Mouse (Mus musculus) lung, postnatal 36 days (tissue): ENCODE results near the gene Rps26.
A peak's percentile ranks its signal among the peaks of the same experiment; 100 is the strongest.
"Not testable (repeated sequence)": the region's sequence is repeated elsewhere in the genome, so short reads cannot be mapped to it uniquely, and the experiment has no call there.

ENCODE experiments used
- DNase-seq: peaks from one replicate; pipeline ENCODE4 v3.0.0; 2022; ENCODE audit warnings: mixed read lengths

The Rps26 gene

DNA sequence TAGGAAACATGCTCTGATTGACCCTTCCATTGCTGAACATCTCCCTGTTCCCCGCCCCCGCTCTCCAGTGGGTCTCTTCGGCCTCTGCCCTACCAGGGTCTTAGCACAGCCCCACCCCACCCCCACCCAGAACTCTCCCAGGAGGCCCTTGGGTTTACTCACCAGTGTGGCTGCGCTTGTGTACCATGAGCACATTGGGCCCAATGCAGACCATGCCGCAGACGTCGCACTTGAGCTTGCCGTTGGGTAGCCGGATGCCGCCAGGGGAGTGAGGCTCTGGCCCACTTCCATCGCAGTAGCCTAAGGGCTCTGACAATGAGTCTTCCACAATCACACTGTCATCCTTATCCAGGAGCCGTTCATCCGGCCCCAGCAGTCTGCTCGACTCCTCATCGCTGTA is 14.3 kb upstream of the Rps26 start:
- DNase-seq, result no peak

DNA sequence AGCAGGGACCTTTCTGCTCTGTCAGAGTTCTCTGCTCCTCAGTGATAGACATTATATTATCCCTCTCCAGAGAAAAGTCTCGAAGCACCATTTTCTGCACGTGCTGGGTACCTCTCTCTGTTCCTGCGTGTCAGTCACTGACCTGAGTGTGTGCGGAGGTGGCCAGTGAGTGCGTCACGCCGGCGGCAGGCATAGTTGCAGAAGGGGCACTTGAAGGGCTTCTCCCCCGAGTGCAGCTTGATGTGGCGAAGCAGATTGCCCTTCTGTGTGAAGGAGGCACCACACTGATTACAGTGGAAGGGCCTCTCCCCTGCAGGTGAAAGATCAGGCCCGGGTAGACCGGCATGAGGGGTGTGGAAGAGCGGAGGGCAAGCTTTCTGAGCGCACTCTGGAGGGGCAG is 13.5 kb upstream of the Rps26 start:
- no peak for DNase-seq

DNA sequence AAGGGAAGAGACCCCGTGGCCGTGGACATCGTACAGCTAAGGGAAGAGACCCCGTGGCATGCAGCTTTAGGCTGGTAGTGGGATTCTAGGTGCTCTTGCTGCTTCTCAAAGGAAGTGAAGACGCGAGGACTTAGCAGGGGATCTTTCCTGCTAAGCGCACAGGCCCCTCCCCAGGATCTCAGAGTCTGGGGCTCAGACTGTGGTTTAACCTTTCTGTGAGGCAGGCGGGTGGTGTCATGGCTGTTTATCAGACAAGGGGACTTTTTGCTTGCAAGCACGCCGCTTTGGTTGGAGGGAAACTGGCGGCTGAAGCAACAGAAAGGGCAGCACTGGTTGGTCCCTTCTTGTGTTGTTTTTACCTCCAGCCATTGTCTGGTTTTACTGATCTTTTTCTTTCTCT is 10.5 kb upstream of the Rps26 start:
- DNase-seq, result no peak

DNA sequence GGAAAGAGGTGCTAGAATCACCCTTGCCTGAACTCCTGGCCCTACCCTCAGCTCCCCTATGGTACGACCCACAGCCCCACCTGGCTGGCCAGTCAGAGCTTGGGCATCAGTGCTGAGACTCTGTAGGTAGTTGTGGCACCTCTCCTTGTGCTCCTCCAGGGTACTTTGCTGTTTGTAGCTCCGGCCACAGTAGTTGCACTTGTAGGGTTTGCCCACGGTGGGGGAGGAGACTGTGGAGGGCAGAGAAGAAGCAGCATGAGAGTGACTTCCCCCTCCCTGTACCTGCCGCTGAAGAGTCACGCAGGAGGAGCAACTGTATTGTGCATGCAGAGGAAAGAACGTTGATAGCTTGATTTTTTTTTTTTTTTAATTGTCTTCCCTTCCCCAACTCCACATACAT is 10.0 kb upstream of the Rps26 start:
- no peak for DNase-seq

DNA sequence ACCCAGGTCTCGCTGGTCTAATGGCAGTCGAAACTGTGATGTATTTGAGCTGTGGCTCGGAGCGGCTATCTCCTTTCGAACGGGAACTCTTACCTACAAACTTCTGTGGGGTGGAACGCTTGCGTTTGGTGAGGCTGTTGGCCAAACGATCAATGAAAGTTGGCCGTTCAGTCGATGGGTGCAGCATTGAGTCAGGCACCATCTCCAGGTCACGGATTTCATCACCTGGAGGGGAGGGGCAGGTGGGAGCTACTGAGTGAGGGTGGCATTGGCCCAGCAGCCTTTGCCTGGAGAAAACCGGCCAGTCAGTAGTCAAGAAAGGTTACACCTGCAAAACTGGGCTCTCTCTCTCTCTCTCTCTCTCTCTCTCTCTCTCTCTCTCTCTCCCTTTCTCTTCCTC is 9.2 kb upstream of the Rps26 start:
- no peak for DNase-seq

DNA sequence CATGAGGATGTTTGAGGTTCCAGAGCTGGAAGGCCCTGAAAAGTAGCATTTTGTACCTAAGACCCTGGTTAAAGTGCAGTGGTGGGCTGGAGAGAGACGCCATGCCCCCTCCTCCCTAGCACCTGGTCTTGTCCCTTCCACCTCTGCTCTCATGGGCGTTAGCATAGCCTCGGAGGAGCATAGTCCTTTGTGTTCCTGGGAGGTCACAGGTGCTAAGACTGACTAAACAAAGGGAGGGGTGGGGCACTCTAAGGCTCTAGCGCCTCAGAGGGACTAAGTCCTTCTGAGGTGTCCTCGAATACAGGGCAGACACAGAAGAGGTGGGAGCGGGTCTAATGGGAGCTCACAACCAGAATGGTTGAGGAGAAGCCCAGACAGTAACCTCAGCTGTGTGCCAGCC is 5.0 kb upstream of the Rps26 start:
- DNase-seq, result no peak

DNA sequence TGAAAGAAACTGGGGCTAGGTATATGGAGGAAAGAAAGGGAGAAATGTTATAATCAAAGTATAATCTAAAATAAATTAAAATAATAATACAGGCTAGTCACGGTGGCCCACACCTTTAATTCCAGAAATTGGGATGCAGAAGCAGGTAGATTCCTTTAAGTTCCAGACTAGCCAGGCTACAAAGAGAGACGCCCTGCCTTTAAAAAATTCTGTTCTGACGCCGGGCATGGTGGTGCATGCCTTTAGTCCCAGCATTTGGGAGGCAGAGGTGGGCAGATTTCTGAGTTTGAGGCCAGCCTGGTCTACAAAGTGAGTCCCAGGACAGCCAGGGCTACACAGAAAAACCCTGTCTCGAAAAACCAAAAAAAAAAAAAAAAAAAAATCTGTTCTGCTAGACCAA is 3.8 kb upstream of the Rps26 start:
- not testable (repeated sequence) for DNase-seq

DNA sequence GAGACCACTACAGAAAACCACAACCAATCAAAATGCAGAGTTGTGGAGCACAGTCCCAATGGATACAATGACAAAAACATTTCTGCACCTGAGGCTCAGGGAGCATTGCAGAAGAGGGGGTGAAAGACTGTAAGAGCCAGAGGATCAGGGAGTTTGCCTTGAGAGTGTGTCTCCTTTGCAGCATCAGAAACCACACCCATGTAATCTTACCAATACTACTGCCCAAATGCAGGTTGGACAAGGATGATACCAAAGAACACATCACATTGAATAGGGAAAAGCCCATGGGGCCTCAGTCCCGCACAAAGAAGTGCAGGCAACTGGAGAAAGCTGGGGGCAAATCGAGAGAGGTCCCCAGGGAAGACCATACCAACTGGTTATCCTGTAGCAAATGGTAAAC is 3.2 kb upstream of the Rps26 start:
- no peak for DNase-seq

DNA sequence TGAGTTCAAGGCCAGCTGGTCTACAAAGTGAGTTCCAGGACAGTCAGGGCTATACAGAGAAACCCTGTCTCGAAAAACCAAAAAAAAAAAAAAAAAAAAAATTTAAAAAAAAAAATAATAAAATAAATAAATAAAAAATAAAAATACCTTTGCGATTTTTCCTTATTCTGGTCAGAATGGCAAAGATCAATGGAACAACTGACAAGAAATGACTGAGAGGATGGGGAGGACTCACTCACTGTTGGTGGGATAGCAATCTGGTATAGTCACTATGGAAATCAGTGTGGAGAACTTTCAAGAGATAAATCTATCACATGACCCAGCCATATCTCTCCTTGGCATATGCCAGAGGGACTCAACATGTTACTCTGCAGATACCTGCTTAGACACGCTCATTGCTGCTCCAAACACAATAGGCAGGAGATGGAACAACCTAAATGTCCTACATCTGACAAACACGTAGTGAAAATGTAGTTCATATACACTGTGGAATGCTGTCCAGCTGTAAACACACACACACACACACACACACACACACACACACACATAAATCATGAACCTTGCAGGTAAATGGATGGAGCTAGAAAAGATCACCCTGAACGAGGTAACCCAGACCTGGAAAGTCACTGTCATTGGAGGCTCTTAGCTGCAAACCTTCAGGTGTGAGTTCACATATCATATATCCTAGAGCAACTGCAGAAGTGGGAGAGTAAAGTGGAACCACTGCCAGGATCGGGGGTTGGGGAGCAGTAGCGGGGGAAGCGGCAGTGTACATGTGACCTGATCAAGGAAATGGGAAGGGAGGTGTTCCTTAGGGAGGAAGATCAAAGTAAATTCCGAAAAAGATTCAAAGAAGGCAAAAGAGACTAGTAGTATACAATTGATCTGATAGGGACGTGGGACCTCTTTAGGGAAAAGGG is 1.1 kb upstream of the Rps26 start:
- DNase-seq, result no peak

DNA sequence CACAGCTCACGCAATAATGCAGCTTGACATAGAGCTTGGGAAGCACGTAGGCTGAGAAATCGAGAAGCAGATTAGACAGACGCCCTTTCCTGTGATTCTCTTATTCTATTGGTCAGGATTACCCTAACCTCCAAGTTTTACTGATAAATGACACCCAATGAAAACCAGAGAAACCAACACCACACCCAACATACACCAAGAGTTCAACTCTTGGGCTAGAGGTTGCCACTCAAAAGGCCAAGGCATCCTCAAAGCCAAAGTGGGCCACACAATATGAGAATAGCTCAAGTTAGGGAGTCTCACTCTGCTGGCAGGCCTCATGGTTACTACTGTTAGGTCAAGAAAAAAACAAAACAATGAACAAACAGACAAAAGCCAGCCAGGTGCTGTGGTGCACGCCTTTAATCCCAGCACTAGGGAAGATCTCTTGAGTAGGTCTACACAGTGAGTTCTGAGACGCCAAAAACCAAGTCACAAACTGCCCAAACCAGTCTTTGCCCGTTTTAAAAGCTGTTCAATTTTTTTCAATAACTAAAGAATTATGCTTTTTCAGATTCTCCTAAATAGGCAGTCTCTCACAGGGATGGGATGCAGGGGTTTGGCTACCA is 1.2 kb downstream of the Rps26 start:
- no peak for DNase-seq

DNA sequence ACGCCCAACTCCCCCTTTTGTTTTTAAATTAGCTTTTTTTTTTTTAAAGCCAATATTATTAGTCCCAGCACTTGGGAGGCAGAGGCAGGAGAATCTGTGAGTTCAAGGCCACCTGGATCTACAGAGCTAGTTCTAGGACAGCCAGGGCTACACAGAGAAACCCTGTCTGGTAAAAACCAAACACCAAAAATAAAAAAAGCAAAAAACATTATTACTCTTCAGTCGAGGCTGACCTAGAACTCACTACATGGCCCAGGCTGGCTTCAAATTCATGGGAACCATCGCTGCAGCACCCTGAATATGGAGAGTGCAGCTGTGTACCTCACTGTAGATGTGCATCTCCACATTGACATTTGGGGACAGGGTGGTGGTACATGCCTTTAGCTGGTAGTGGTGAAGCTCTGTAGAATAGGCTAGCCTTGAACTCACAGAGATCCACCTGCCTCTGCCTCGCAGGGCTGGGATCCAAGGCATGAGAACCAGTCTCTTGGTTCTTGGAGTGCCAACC is 3.4 kb downstream of the Rps26 start:
- DNase-seq, result not testable (repeated sequence)

DNA sequence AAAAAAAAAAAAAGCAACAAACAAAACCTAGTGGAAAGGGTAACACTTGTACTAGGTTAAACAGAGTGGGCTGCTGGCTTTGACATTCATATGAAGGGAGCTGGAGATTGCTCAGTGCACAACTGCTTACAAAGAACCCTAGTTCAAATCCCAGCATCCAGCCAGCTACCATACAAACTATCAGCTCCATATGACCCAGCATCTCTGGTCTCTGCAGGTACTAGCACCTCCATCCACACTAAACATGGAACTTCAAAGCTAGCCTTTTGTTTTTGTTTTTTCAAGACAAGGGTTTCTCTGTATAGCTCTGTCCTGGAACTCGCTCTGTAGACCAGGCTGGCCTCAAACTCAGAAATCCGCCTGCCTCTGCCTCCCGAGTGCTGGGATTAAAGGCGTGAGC is 3.8 kb downstream of the Rps26 start:
- DNase-seq, result no peak

DNA sequence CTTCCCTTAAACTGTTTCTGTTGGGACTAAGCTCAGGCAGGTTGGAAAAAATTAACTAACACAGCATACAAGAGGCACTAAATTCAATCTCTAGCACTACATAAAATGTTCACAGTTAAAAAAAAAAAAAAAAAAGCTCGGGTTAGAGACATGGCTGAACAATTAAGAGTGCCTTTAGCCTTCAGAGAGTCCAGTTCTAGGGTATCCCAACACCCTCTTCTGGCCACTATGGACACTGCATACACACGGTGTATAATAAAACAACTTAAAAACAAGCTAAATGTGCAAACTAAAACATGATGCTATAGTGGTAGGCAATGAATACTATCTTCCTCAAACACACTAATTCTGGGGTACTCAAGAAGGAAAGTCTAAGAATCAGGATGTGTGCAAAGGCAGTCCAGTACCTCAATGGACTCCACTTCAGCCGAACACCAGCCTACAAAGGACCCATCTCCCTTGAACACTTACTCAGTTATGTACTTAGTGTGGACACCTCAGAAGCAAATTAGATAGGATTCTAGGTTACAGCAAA is 4.5 kb downstream of the Rps26 start:
- no peak for DNase-seq

DNA sequence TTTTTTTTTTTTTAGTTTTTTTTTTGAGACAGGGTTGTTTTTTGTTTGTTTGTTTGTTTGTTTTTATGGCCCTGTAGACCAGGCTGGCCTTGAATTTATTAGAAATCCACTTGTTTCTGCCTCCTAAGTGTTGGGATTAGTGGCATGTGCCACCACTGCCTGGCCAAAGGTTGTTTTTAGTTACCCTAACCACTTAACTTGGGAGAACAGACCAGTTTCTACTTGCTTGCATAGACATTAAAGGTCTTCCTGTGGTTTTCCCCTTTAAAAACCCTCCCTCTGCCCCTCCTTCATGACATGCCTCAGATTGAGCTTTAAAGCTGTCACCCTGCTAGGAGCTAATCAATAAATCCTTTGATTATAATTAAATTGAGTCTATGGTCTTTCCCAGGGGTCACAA is 6.3 kb downstream of the Rps26 start:
- no peak for DNase-seq

DNA sequence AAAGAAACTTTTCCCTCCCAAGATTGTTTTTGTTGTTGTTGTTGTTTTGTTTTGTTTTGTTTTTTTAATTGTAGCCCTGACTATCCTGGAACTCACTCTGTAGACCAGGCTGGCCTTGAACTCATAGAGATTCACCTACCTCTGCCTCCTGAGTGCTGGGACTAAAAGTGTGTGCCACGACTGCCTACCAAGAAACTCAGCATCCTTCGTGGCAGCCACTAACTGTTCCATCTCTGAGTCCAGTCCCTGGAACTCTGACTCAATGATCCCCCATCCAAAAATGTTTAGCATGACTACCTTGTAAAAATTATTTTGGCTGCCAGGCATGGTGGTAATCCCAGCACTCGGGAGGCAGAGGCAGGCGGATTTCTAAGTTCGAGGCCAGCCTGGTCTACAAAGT is 7.4 kb downstream of the Rps26 start:
- not testable (repeated sequence) for DNase-seq

DNA sequence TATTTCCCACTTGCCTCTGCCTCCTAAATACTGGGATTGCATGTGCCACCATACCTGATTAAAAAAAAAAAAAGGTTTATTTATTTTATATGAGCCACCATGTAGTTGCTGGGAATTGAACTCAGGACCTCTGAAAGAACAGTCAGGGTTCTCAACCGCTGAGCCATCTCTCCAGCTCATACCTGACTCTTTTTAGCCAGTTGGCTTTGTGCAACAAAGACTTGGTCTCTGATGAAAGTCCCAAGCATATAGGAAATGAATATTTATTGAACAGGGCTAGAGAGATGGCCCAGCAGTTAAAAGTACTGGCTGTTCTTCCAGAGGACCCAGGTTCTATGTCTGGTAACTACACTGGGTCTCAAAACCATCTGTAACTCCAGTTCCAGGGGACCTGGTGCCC is 8.0 kb downstream of the Rps26 start:
- DNase-seq, result no peak

DNA sequence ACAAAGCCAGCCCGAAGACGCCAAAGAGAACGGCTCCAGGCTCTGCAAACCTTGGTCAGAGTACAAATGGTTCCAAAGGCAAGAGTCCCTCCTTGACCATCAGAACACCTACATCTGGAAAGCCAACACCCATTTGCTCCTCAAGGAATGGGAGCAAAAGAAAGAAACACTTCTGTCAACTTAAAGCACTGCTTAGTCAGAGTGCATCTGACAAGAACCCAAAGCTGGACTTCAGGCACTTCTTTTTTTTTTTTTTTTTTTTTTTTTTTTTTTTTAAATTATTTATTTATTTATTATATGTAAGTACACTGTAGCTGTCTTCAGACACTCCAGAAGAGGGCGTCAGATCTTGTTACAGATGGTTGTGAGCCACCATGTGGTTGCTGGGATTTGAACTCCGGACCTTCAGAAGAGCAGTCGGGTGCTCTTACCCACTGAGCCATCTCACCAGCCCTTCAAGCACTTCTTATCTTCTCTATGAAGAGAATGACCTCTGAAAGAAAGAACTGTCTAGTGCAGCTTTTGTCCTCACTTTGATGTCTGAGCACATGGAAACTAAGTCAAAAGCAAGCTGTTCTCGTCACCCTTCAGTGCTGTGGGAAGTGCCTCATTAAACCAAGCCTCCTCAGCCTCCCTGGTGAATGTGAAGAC is 10.6 kb downstream of the Rps26 start:
- not testable (repeated sequence) for DNase-seq

DNA sequence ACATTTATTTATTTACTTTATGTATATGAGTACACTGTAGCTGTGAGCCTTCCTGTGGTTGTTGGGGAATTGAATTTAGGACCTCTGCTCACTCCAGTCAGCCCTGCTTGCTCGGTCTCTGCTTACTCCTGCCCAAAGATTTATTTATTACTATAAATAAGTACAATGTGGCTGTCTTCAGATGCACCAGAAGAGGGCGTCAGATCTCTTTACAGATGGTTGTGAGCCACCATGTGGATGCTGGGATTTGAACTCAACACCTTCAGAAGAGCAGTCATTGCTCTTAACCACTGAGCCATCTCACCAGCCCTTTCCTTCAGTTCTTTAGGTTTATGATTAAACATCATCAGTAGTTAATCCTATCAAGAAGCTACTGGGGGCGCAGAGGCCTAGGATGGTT is 11.6 kb downstream of the Rps26 start:
- DNase-seq, result no peak

DNA sequence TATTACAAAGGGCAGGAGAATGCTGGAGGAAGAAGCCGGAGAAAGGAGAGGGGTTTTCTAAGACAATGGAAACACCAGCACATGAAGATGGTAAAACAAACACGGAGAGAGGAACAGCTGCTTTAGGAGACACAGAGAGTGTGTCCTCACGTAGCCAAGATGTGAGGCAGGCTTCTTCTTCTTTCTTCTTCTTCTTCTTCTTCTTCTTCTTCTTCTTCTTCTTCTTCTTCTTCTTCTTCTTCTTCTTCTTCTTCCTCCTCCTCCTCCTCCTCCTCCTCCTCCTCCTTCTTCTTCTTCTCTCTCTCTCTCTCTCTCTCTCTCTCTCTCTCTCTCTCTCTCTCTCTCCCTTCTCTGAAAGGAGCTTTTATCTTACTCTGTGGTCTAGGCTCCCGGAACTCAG is 12.7 kb downstream of the Rps26 start:
- not testable (repeated sequence) for DNase-seq

DNA sequence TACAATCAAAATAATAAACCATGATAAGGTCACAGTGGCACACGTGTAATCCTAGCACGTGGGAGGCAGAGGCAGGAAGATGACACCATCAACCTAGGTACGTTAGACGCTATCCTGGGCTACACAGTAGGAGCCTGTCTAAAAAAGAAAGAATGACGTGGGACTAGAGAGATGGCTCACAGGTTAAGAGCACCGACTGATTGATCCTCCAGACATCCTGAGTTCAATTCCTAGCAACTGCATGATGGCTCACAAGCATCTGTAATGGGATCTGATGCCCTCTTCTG is 13.4 kb downstream of the Rps26 start:
- DNase-seq, result no peak

DNA sequence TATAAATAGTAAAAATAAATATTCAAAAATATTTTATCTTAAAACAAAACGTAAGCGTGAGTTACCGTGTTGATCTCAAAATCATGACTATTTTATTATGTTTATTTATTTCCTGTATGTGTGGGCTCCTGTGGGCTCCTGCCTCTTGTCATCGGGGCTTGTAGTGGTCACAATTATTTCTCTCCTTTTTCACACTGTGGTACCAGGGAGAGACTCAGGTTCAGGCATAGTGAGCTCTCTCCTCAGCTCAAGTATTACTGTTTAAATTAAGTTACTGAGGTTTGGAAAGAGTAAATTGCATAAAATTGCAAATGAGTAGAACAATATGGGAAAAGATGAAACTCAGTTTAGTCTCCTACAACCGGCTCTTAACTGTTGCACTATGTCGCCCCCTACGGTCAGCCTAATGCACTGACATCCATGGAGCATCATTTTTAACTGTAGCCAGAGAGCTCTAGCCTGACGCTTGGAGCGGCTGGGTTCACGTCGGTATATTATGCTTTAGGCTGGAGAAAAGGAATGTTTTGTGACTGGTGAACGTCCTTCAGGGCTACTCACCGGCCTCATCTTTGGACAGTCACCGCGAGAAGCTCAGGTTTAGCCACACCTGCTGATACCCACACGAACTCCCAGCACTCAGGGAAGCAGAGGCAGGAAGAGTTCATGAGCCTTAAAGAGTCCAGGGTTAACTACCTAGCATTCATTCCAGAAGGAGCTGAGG is 14.0 kb downstream of the Rps26 start:
- peak; percentile 81 for DNase-seq

DNA sequence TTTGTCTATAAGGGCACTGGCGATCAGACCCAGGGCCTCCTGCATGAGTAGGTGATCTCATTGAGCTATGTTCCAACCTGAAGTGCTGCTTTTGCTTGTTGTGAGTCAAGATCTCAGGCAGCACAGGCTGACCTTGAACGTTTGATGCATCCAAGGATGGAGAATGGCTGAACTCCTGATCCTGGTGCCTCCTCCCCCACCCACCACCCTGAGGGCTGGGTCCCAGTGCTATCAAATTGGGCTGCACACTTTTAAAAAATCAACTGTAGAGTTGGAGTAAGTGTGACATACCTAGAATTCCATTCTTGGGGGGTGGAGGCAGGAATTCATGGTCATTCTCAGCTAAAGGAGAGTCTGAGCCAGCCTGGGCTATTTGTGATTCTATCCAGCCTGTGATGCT is 20.1 kb downstream of the Rps26 start:
- DNase-seq, result no peak

DNA sequence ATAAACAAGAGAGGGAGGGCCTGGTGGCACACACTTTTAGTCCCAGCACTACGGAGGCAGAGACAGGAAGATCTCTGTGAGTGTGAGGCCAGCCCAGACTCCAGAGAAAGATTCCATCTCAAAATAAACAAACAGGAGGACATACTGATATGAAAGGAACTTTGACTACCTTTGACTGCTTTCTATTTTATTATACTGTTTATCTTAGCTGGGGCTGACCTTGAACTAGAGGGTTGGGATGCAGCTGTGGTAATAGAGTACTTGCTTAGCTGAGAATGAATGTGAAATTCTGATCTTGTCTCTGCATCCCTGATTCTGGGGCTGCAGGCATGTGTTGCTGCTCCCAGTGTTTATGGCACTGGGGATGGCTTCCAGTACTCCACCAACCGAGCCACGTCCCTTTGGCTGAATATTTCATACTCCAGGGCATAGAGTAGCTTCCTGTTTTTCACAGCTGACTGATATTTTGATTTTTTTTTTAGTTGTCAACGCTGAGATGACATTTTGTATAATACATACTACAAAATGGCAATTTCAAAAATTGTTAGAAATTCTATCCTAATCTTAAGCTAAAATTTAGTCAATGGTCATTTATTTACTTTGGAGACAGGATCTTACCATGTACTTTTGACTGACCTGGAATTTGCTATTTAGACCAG is 23.9 kb downstream of the Rps26 start:
- no peak for DNase-seq
